Comparison of ENCODE assay signal across 13 mouse cellular contexts in the genomic region with DNA sequence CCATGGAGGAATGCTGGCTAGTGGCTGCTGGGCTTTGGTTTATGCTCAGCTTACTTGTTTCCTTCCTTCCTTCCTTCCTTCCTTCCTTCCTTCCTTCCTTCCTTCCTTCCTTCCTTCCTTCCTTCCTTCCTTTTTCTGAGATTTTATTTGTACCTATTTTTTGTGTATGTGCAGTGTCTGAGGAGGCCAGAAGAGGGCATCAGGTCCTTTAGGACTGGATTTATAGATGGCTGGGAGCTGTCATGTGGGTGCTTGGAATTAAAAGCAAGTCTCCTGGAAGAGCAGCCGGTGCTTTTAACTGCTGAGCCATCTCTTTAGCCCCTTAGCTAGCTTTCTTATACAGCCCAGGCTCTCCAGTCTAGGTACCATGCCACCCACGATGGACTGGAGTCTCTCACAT.
A peak's percentile ranks its signal among the peaks of the same experiment; 100 is the strongest.
DNase-seq lines count a peak whose midpoint lies in the region; ATAC-seq and TF ChIP-seq lines count a peak whose summit lies in the region.
"Had no signal": no experiment of that assay in that cellular context is flagged by ENCODE, and none has a peak within 500 bp of the region (broad histone marks: within the 10 kb centered on the region; RNA-seq: fewer than 3 reads in every experiment).

No protein-coding gene starts in this region.

- no peaks in the 10 kb centered on the region for H3K27me3 ChIP-seq in kidney, embryonic 15.5 days
- no peaks in the 10 kb centered on the region for H3K27me3 ChIP-seq in midbrain, postnatal 0 days (ENCODE audit: insufficient read depth, low read length)
- H3K27me3 ChIP-seq in midbrain, embryonic 13.5 days = no peaks in the 10 kb centered on the region
- no peaks in the 10 kb centered on the region for H3K27me3 ChIP-seq in stomach, postnatal 0 days (ENCODE audit: control insufficient read depth, insufficient read depth, low read length)
- H3K27me3 ChIP-seq in forebrain, embryonic 13.5 days = no peaks in the 10 kb centered on the region
- H3K27me3 ChIP-seq: heart, embryonic 12.5 days; hindbrain, embryonic 15.5 days had no signal

- 0 out of 2 replicates have a peak, but pooled peaks cover 3% of the 10 kb centered on the region for H3K4me1 ChIP-seq in kidney, embryonic 15.5 days
- H3K4me1 ChIP-seq in midbrain, postnatal 0 days (ENCODE audit: insufficient read depth, low read length) = no peaks in the 10 kb centered on the region
- no peaks in the 10 kb centered on the region for H3K4me1 ChIP-seq in midbrain, embryonic 13.5 days (replicated peaks)
- H3K4me1 ChIP-seq in stomach, postnatal 0 days (replicated peaks; ENCODE audit: control insufficient read depth, insufficient read depth) = no peaks in the 10 kb centered on the region
- H3K4me1 ChIP-seq in forebrain, embryonic 13.5 days = no peaks in the 10 kb centered on the region
- H3K4me1 ChIP-seq: hindbrain, embryonic 15.5 days had no signal

- no peak overlapping the region for H3K4me3 ChIP-seq in kidney, embryonic 15.5 days (replicated peaks)
- H3K4me3 ChIP-seq in midbrain, postnatal 0 days (ENCODE audit: low read depth, low read length) = no peak overlapping the region
- no peak overlapping the region for H3K4me3 ChIP-seq in midbrain, embryonic 13.5 days (replicated peaks)
- H3K4me3 ChIP-seq in stomach, postnatal 0 days (ENCODE audit: low read depth, low read length) = no peak overlapping the region
- no peak overlapping the region for H3K4me3 ChIP-seq in forebrain, embryonic 13.5 days
- H3K4me3 ChIP-seq: heart, embryonic 12.5 days; hindbrain, embryonic 15.5 days had no signal

- H3K36me3 ChIP-seq in kidney, embryonic 15.5 days = 0 out of 2 replicates have a peak, but pooled peaks cover 3% of the 10 kb centered on the region
- peaks cover 7% of the 10 kb centered on the region for H3K36me3 ChIP-seq in midbrain, postnatal 0 days (ENCODE audit: insufficient read depth, low read length)
- H3K36me3 ChIP-seq in midbrain, embryonic 13.5 days = peaks cover 17% of the 10 kb centered on the region
- H3K36me3 ChIP-seq in stomach, postnatal 0 days (ENCODE audit: control insufficient read depth, insufficient read depth, low read length) = no peaks in the 10 kb centered on the region
- H3K36me3 ChIP-seq in forebrain, embryonic 13.5 days (ENCODE audit: poor library complexity, severe bottlenecking) = peaks cover 10% of the 10 kb centered on the region; the same call in 1 of the 2 replicates

- H3K9ac ChIP-seq in kidney, embryonic 15.5 days = no peak overlapping the region
- H3K9ac ChIP-seq in midbrain, postnatal 0 days (replicated peaks; ENCODE audit: low read length, poor library complexity, severe bottlenecking) = no peak overlapping the region
- no peak overlapping the region for H3K9ac ChIP-seq in midbrain, embryonic 13.5 days (replicated peaks)
- H3K9ac ChIP-seq in stomach, postnatal 0 days (ENCODE audit: low read length) = no peak overlapping the region
- H3K9ac ChIP-seq in forebrain, embryonic 13.5 days = no peak overlapping the region
- H3K9ac ChIP-seq: heart, embryonic 12.5 days; hindbrain, embryonic 15.5 days had no signal

- H3K4me2 ChIP-seq in kidney, embryonic 15.5 days = no peak overlapping the region
- H3K4me2 ChIP-seq in midbrain, postnatal 0 days (ENCODE audit: low read depth, low read length, poor library complexity, severe bottlenecking) = no peak overlapping the region
- H3K4me2 ChIP-seq in midbrain, embryonic 13.5 days (replicated peaks) = no peak overlapping the region
- no peak overlapping the region for H3K4me2 ChIP-seq in stomach, postnatal 0 days (replicated peaks; ENCODE audit: low read depth)
- no peak overlapping the region for H3K4me2 ChIP-seq in forebrain, embryonic 13.5 days
- H3K4me2 ChIP-seq: heart, embryonic 12.5 days; hindbrain, embryonic 15.5 days; midbrain, embryonic 11.5 days had no signal

- TF ChIP-seq EP300 in stomach, postnatal 0 days (optimal IDR thresholded peaks at IDR 0.05) = no peak

- no peak for ATAC-seq in kidney, embryonic 15.5 days (replicated peaks; ENCODE audit: low FRiP score)
- no peak for ATAC-seq in midbrain, postnatal 0 days (ENCODE audit: low FRiP score)
- no peak for ATAC-seq in midbrain, embryonic 13.5 days
- no peak for ATAC-seq in stomach, postnatal 0 days (ENCODE audit: low FRiP score, low TSS enrichment)
- ATAC-seq in forebrain, embryonic 13.5 days = no peak

- WGBS in kidney, embryonic 15.5 days = 46% methylated on average over 2 of the region's 2 CpGs
- WGBS in midbrain, postnatal 0 days = 61% methylated on average over 2 of the region's 2 CpGs
- 65% methylated on average over 2 of the region's 2 CpGs for WGBS in midbrain, embryonic 13.5 days
- 56% methylated on average over 2 of the region's 2 CpGs for WGBS in stomach, postnatal 0 days
- WGBS in forebrain, embryonic 13.5 days = 52% methylated on average over 2 of the region's 2 CpGs

- peak; percentile 6 for DNase-seq in cerebellum, adult 9-10 months
- no peak for DNase-seq in cerebellum, postnatal 25 days
- DNase-seq in kidney, adult 18-20 months = peak; percentile 14
- no peak for DNase-seq in midbrain, postnatal 0 days (ENCODE audit: low spot score)
- no peak for DNase-seq in stomach, postnatal 0 days (ENCODE audit: low spot score)
- DNase-seq: cerebellum, postnatal 36 days; right cerebral cortex, adult 18-20 months had no signal

- no peaks in the 10 kb centered on the region for H3K9me3 ChIP-seq in kidney, embryonic 15.5 days (replicated peaks)
- no peaks in the 10 kb centered on the region for H3K9me3 ChIP-seq in midbrain, postnatal 0 days (ENCODE audit: low read length)
- no peaks in the 10 kb centered on the region for H3K9me3 ChIP-seq in midbrain, embryonic 13.5 days
- no peaks in the 10 kb centered on the region for H3K9me3 ChIP-seq in stomach, postnatal 0 days (ENCODE audit: control insufficient read depth, low read length)
- no peaks in the 10 kb centered on the region for H3K9me3 ChIP-seq in forebrain, embryonic 13.5 days (replicated peaks)
- H3K9me3 ChIP-seq: heart, embryonic 12.5 days; hindbrain, embryonic 15.5 days had no signal

- TF ChIP-seq CTCF in midbrain, postnatal 0 days (IDR thresholded peaks at IDR 0.05) = peak; percentile 61
- peak; percentile 58 for TF ChIP-seq CTCF in stomach, postnatal 0 days (IDR thresholded peaks at IDR 0.05; ENCODE audit: low read depth)

- H3K27ac ChIP-seq in kidney, embryonic 15.5 days = no peak overlapping the region
- H3K27ac ChIP-seq in midbrain, postnatal 0 days (ENCODE audit: low read depth, low read length) = no peak overlapping the region
- H3K27ac ChIP-seq in midbrain, embryonic 13.5 days = no peak overlapping the region
- no peak overlapping the region for H3K27ac ChIP-seq in stomach, postnatal 0 days (replicated peaks)
- no peak overlapping the region for H3K27ac ChIP-seq in forebrain, embryonic 13.5 days
- H3K27ac ChIP-seq: hindbrain, embryonic 15.5 days had no signal

Comparison
In these comparisons a context has a peak if more than half of its experiments do, and no peak if none do; other contexts are left out.
1. DNase-seq: peak in cerebellum, adult 9-10 months (single experiment) and kidney, adult 18-20 months (single experiment); none in cerebellum, postnatal 25 days (0 of 2), midbrain, postnatal 0 days (single experiment) and stomach, postnatal 0 days (single experiment).